ENCODE assay signal across 15 mouse cellular contexts in the genomic region with DNA sequence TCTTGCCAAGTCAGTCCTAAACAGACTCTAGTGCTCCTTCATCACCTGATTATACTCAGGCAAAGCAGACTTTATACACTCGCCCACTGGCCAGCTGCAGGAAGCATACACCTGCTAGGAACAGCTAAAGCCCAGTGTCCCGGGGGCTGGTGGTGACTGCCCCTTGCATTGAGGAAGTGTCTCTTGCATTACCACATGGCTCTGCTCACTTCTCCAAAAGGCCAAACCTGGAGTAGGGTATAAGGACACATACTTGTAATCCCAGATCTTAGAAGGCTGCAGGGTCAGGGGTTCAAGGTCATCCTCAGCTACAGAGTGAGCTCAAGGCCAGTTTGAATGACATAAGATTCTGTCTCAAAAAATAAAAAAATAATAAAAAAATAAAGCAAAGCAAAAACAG. TPM values are rescaled to one million over a fixed set of nuclear protein-coding genes. Genes with fewer than 3 reads are reported as not detected.
DNase-seq lines count a peak whose midpoint lies in the region; ATAC-seq and TF ChIP-seq lines count a peak whose summit lies in the region.
"Had no signal": no experiment of that assay in that cellular context is flagged by ENCODE, and none has a peak within 500 bp of the region (broad histone marks: within the 10 kb centered on the region; RNA-seq: fewer than 3 reads in every experiment).

No protein-coding gene starts in this region.

- peak; percentile 63 for ATAC-seq in megakaryocyte progenitor cell, adult 5-6 weeks (replicated peaks; ENCODE audit: poor library complexity)
- ATAC-seq in midbrain, embryonic 13.5 days: no peak
- ATAC-seq: forebrain, embryonic 16.5 days had no signal

- no peak for TF ChIP-seq POLR2A in kidney, adult 2 months (IDR thresholded peaks at IDR 0.05; ENCODE audit: low read depth, low read length)

- peaks cover 45% of the 10 kb centered on the region for H3K4me1 ChIP-seq in kidney, adult 2 months (ENCODE audit: control insufficient read depth, insufficient read depth, low read length)
- peaks cover 29% of the 10 kb centered on the region for H3K4me1 ChIP-seq in midbrain, embryonic 13.5 days (replicated peaks)

- no peak overlapping the region for H3K4me3 ChIP-seq in kidney, adult 2 months (ENCODE audit: insufficient read depth, low read depth, low read length)
- no peak overlapping the region for H3K4me3 ChIP-seq in midbrain, embryonic 13.5 days (replicated peaks)
- H3K4me3 ChIP-seq: embryonic facial prominence, embryonic 10.5 days; erythroblast, embryonic 14.5 days; hindbrain, embryonic 13.5 days; limb, embryonic 13.5 days; neural tube, embryonic 15.5 days had no signal

- H3K27ac ChIP-seq in kidney, adult 2 months (ENCODE audit: insufficient read depth, low read depth, low read length): peak overlapping the region; percentile 80
- no peak overlapping the region for H3K27ac ChIP-seq in midbrain, embryonic 13.5 days
- H3K27ac ChIP-seq: embryonic facial prominence, embryonic 10.5 days; hindbrain, embryonic 13.5 days; limb, embryonic 13.5 days had no signal

- H3K9me3 ChIP-seq in midbrain, embryonic 13.5 days: no peaks in the 10 kb centered on the region
- H3K9me3 ChIP-seq: embryonic facial prominence, embryonic 10.5 days; hindbrain, embryonic 13.5 days; limb, embryonic 13.5 days; neural tube, embryonic 15.5 days had no signal

- WGBS in kidney, adult 2 months: 51% methylated on average over 2 of the region's 2 CpGs
- WGBS in midbrain, embryonic 13.5 days: 71% methylated on average over 2 of the region's 2 CpGs

- no peak overlapping the region for H3K9ac ChIP-seq in midbrain, embryonic 13.5 days (replicated peaks)
- H3K9ac ChIP-seq: hindbrain, embryonic 13.5 days had no signal

- no peaks in the 10 kb centered on the region for H3K36me3 ChIP-seq in kidney, adult 2 months (ENCODE audit: control insufficient read depth, insufficient read depth, low read length)
- H3K36me3 ChIP-seq in midbrain, embryonic 13.5 days: no peaks in the 10 kb centered on the region
- H3K36me3 ChIP-seq: embryonic facial prominence, embryonic 10.5 days; hindbrain, embryonic 13.5 days; limb, embryonic 13.5 days; neural tube, embryonic 15.5 days had no signal

- no peak for TF ChIP-seq CTCF in kidney, adult 2 months (conservative IDR thresholded peaks at IDR 0.05; ENCODE audit: insufficient read depth, insufficient read length, low read depth, low read length)

- H3K4me2 ChIP-seq in midbrain, embryonic 13.5 days (replicated peaks): no peak overlapping the region
- H3K4me2 ChIP-seq: hindbrain, embryonic 13.5 days; limb, embryonic 13.5 days; neural tube, embryonic 15.5 days had no signal

- no peaks in the 10 kb centered on the region for H3K27me3 ChIP-seq in kidney, adult 2 months (replicated peaks; ENCODE audit: control insufficient read depth, insufficient read depth, low read length)
- H3K27me3 ChIP-seq in midbrain, embryonic 13.5 days: peaks cover 50% of the 10 kb centered on the region

- no peak for DNase-seq in kidney, adult 2 months
- DNase-seq in kidney, postnatal 4 days: no peak
- DNase-seq in 416B (ENCODE audit: low read depth): peak; percentile 30
- DNase-seq in A20 (ENCODE audit: low read depth, low spot score): peak; percentile 36
- DNase-seq in testis, postnatal 10 days (ENCODE audit: low spot score): no peak
- DNase-seq: adrenal gland, postnatal 25 days; lung, adult 2 months had no signal

RNA-seq across cellular contexts. Expression of a gene that starts 3.4 kb away (rescaled TPM):
- 38.1 and 57.0 TPM in 2 replicates for polyA plus RNA-seq in kidney, adult 2 months (2012; rRNA removed)
- 1.1 and 1.2 TPM in 2 replicates for total RNA-seq in megakaryocyte progenitor cell, adult 5-6 weeks (2015)
- 0.67 and 1.2 TPM in 2 replicates for total RNA-seq in megakaryocyte progenitor cell, adult 5-6 weeks (2017)
- polyA plus RNA-seq in midbrain, embryonic 13.5 days (2015; fragmentation: Nextera tagmentation; extraction: Ambion mirVana): 10.1 and 10.4 TPM in 2 replicates

Comparison
In these comparisons a context has a peak if more than half of its experiments do, and no peak if none do; other contexts are left out.
1. DNase-seq: peak in 416B (single experiment) and A20 (single experiment); none in kidney, adult 2 months (single experiment), kidney, postnatal 4 days (0 of 2) and testis, postnatal 10 days (single experiment).